Mouse (Mus musculus) MEL (cell line): Measurements from ENCODE around the gene Epb41l2.

Experiments used
- CTCF ChIP-seq, 3 experiments: IDR thresholded peaks in 2 of 3; conservative IDR thresholded peaks in 1 of 3; 2 replicates each; pipeline ENCODE4 v1.5.1; 2011 to 2012; ENCODE audit warnings: low read length in 3 of 3, low read depth in 2 of 3, mild to moderate bottlenecking in 2 of 3, improper control_type of control experiment in 1 of 3, inconsistent platforms in 1 of 3, mixed read lengths in 1 of 3, moderate library complexity in 1 of 3; ENCODE audit not compliant: control insufficient read depth in 1 of 3, insufficient read depth in 1 of 3, poor library complexity in 1 of 3, severe bottlenecking in 1 of 3
- EP300 ChIP-seq, 2 experiments: IDR thresholded peaks; 2 replicates each; pipeline ENCODE4 v1.6.1; 2011; ENCODE audit warnings: improper control_type of control experiment in 2 of 2, low read length in 2 of 2, low read depth in 1 of 2, mild to moderate bottlenecking in 1 of 2
- GATA1 ChIP-seq: IDR thresholded peaks from 2 replicates; pipeline ENCODE4 v1.6.1; 2011; ENCODE audit warnings: low read depth, low read length, improper control_type of control experiment
- MAZ ChIP-seq: IDR thresholded peaks from 2 replicates; pipeline ENCODE4 v1.6.1; 2012; ENCODE audit warnings: low read depth, mild to moderate bottlenecking, inconsistent platforms, low read length, improper control_type of control experiment
- POLR2A ChIP-seq, 2 experiments: IDR thresholded peaks; 2 replicates each; pipeline ENCODE4 v1.6.1; 2011 to 2012; ENCODE audit warnings: low read length in 2 of 2, mild to moderate bottlenecking in 2 of 2, control low read depth in 1 of 2, improper control_type of control experiment in 1 of 2, low read depth in 1 of 2, moderate library complexity in 1 of 2; ENCODE audit not compliant: control insufficient read depth in 1 of 2, insufficient read depth in 1 of 2, poor library complexity in 1 of 2
- POLR2AphosphoS5 ChIP-seq: IDR thresholded peaks from 2 replicates; pipeline ENCODE4 v1.6.1; 2012; ENCODE audit warnings: low read depth, borderline replicate concordance, mild to moderate bottlenecking, inconsistent platforms, low read length, moderate library complexity, mixed read lengths
- RAD21 ChIP-seq: IDR thresholded peaks from 2 replicates; pipeline ENCODE4 v1.6.1; 2011; ENCODE audit warnings: mild to moderate bottlenecking, low read depth, low read length, improper control_type of control experiment
- TAL1 ChIP-seq: IDR thresholded peaks from 2 replicates; pipeline ENCODE4 v1.6.1; 2012; ENCODE audit warnings: mild to moderate bottlenecking, inconsistent platforms, low read length, moderate library complexity, mixed read lengths
- TCF12 ChIP-seq: IDR thresholded peaks from 2 replicates; pipeline ENCODE4 v1.6.1; 2014; ENCODE audit warnings: low read depth, mild to moderate bottlenecking, inconsistent platforms, low read length, improper control_type of control experiment, moderate library complexity
- UBTF ChIP-seq: IDR thresholded peaks from 2 replicates; pipeline ENCODE4 v1.6.1; 2012; ENCODE audit warnings: low read depth, mild to moderate bottlenecking, inconsistent platforms, low read length, improper control_type of control experiment, moderate library complexity, borderline replicate concordance; ENCODE audit not compliant: insufficient read depth
- ZKSCAN1 ChIP-seq: IDR thresholded peaks from 2 replicates; pipeline ENCODE4 v1.6.1; 2012; ENCODE audit warnings: low read depth, mild to moderate bottlenecking, inconsistent platforms, low read length, improper control_type of control experiment, moderate library complexity

- TF ChIP-seq POLR2A (IDR thresholded peaks at IDR 0.05; ENCODE audit: control insufficient read depth in 1 of 2, insufficient read depth in 1 of 2, low read depth in 1 of 2, low read length in 2 of 2, poor library complexity in 1 of 2) (no peak), TCF12 (no peak), GATA1 (peak; percentile 58; the same call in 1 of the 2 replicates), EP300 (IDR thresholded peaks at IDR 0.05; ENCODE audit: low read depth in 1 of 2, low read length in 2 of 2) (no peak), RAD21 (no peak), ZKSCAN1 (no peak), CTCF (IDR thresholded peaks at IDR 0.05 in 2 of 3, conservative IDR thresholded peaks at IDR 0.05 in 1 of 3; ENCODE audit: control insufficient read depth in 1 of 3, insufficient read depth in 1 of 3, low read depth in 2 of 3, low read length in 3 of 3, poor library complexity in 1 of 3, severe bottlenecking in 1 of 3) (no peak), UBTF (no peak), MAZ (no peak), POLR2AphosphoS5 (no peak), TAL1 (no peak)
Observed at GRCm38 (mm10) chr10:25365158-25365557, 5.6 kb downstream of the Epb41l2 start.
